Mouse (Mus musculus) lung, adult 2 months (tissue): ENCODE measurements around the gene Olfr1471. TPM values are rescaled to one million over a fixed set of nuclear protein-coding genes. Genes with fewer than 3 reads are reported as not detected.
"Not testable (repeated sequence)": the region's sequence is repeated elsewhere in the genome, so short reads cannot be mapped to it uniquely, and the experiment has no call there.

Experiments
- DNase-seq: peaks from one replicate; pipeline ENCODE4 v3.0.0; 2022
- H3K4me1 ChIP-seq: fragments of 200-500 bp; 2 replicates; pipeline ENCODE4 v1.6.1; 2011; ENCODE audit warnings: low read length; ENCODE audit not compliant: control insufficient read depth, insufficient read depth
- H3K4me3 ChIP-seq: fragments of 200-500 bp; replicated peaks from 2 replicates; pipeline ENCODE3; 2011; ENCODE audit warnings: low read depth, mild to moderate bottlenecking, control low read depth, low read length; ENCODE audit errors: extremely low read depth
- CTCF ChIP-seq: fragments of 200-500 bp; IDR thresholded peaks from 2 replicates; pipeline ENCODE4 v1.5.1; 2011; ENCODE audit warnings: mild to moderate bottlenecking, low read length, control low read depth; ENCODE audit not compliant: insufficient read depth
- POLR2A ChIP-seq: fragments of 200-500 bp; IDR thresholded peaks from 2 replicates; pipeline ENCODE4 v1.6.1; 2011; ENCODE audit warnings: low read depth, mild to moderate bottlenecking, control low read depth, low read length, borderline replicate concordance; ENCODE audit errors: extremely low read depth
- WGBS: fragments of 180-500 bp; shearing (Covaris S2); methylation state at CpG from one replicate; pipeline ENCODE4 v1.1.7; 2018; 5-methylcytosine and 5-hydroxymethylcytosine counted together
- polyA plus RNA-seq: library from polyadenylated mRNA; depleted of rRNA; stranded (reverse); fragments of >200 nt; gene quantifications from 2 replicates; pipeline ENCODE4 v1.2.3, GENCODE M21; 2012; rRNA removed

The Olfr1471 gene
- polyA plus RNA-seq, result not detected in 2 replicates

GRCm38 (mm10) chr19:13443109-13443508, at the start of gene Olfr1471:
Gene Olfr1471 (plus strand): TSS chr19:13443409.
- not testable (repeated sequence) for H3K4me1 ChIP-seq, H3K4me3 ChIP-seq, DNase-seq
- 58% methylated on average over 2 of the region's 2 CpGs for WGBS

DNA sequence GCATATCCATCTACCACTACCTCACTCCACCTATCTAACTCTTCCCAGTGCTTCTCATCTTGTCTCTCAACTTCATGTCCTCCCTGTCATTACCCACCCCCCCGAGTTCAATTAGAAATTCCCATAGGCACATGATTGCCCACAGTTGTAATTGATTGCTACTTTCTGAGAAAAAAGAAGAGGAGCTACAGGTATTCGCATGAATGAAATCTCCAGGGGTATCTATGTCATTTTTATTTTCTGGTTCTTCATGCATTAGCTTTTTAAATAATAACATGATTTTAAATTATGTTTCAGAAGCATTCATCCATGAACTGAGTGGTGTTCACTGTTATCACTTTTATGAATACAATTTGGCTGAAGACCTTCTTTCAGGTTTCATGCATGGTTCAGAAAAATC, 35.7 kb upstream of the Olfr1471 start, which contains the start of gene Olfr1469:
Olfr1469 (plus strand) TSS at position 301 of the 400 bp plus-strand sequence.
- WGBS, result 51% methylated on average over 2 of the region's 2 CpGs
- no peak for DNase-seq
- Histone ChIP-seq H3K4me1 (no peaks in the 10 kb centered on the region), H3K4me3 (no peak within 1 kb of the TSS)
- TF ChIP-seq CTCF, result no peak
- TF ChIP-seq POLR2A, result no peak

DNA sequence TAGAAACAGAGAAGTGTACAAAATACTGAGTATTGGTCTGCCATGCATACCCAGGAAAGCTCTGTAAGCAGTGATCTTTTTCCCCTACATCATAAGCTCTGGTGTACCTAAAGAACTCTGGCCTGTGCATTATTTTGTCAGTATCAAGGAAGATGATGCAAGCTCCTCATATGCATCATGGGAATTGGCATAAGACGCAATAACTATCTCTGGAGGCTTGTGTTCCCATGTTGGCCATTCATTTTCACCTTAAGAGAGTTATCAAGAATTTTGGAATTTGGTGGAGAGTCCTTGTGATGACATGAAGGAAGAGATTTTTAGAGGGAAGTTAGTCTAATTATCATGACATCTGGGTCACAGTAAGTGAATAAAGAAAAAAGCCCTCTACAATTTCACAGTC, 12.8 kb downstream of the Olfr1471 start, which contains the start of gene Olfr1472:
Olfr1472 (minus strand) TSS at position 101 of the 400 bp plus-strand sequence.
- DNase-seq, result no peak
- WGBS, result 69% methylated on average over 1 of the region's 1 CpGs
- Histone ChIP-seq H3K4me3 (no peak within 1 kb of the TSS), H3K4me1 (no peaks in the 10 kb centered on the region)
- TF ChIP-seq POLR2A, result no peak
- no peak for TF ChIP-seq CTCF

DNA sequence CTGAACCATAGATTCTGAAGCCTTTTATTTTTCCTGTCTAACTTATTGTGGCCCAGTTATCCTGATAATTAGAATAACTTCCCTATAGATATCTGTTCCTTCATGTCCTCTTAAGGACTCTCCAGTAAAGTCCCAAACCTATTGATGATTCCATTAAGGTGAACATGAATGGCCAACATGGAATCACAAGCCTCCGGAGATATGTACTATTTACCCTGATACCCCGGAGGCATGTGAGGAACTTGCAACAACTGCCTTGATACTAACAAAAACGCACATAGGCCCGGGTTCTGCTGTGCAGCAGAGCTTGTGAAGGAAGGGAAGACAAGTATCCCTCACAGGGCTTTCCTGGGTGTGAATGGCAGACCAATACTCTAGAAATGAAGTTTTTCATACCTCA, 26.1 kb downstream of the Olfr1471 start, which contains the start of gene Olfr1474:
Olfr1474 (plus strand) TSS at position 301 of the 400 bp plus-strand sequence.
- WGBS, result 64% methylated on average over 4 of the region's 4 CpGs
- not testable (repeated sequence) for H3K4me3 ChIP-seq, H3K4me1 ChIP-seq, DNase-seq

- no peak for DNase-seq
- H3K4me3 ChIP-seq, result no peak within 1 kb of the TSS
- no peaks in the 10 kb centered on the region for H3K4me1 ChIP-seq
- TF ChIP-seq POLR2A (no peak), CTCF (no peak)
Measured at GRCm38 (mm10) chr19:13480096-13480495, 36.9 kb downstream of the Olfr1471 start, which contains the start of gene Olfr1475. Gene Olfr1475 (minus strand): TSS chr19:13480196.

DNA sequence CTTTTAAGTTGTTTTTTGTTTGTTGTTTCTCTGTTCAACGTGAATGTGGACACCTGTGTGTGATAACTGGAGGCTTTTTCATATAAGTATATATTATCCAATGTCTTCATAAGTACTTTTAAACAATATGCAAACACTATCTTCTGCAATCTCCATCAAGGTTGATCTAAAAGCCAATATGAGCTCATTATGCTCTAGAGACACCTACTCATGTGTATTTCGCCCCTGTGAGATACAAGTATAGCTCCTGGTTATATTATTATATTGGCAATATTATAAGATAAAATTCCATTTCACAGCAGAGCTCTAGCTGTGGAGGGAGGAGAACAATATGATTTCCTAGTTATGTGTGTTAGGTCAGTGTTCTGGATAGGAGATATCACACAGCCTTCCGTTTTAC, 57.0 kb downstream of the Olfr1471 start, which contains the start of gene Olfr1477:
Olfr1477 (plus strand) TSS at position 301 of the 400 bp plus-strand sequence.
- Histone ChIP-seq H3K4me3 (no peak within 1 kb of the TSS), H3K4me1 (no peaks in the 10 kb centered on the region)
- TF ChIP-seq POLR2A (no peak), CTCF (no peak)
- WGBS, result 66% methylated on average over 3 of the region's 3 CpGs
- no peak for DNase-seq

Other genes starting within 250 kb of the Olfr1471 start
- gene Olfr1463, start 212.1 kb upstream of the Olfr1471 start, polyA plus RNA-seq, result not detected in 2 replicates
- gene Olfr1465, start 127.9 kb upstream of the Olfr1471 start, polyA plus RNA-seq, result not detected in 2 replicates
- gene Olfr1466, start 104.5 kb upstream of the Olfr1471 start, polyA plus RNA-seq, result not detected in 2 replicates
- not detected in 2 replicates for gene Olfr1467, start 81.2 kb upstream of the Olfr1471 start, polyA plus RNA-seq
- gene Olfr1469, start 35.6 kb upstream of the Olfr1471 start, polyA plus RNA-seq, result not detected in 2 replicates
- not detected in 2 replicates for gene Olfr1472, start 12.7 kb downstream of the Olfr1471 start, polyA plus RNA-seq
- not detected in 2 replicates for gene Olfr1474, start 26.2 kb downstream of the Olfr1471 start, polyA plus RNA-seq
- gene Olfr1475, start 36.8 kb downstream of the Olfr1471 start, polyA plus RNA-seq, result not detected in 2 replicates
- not detected in 2 replicates for gene Olfr1477, start 57.1 kb downstream of the Olfr1471 start, polyA plus RNA-seq
- gene Olfr1480, start 84.5 kb downstream of the Olfr1471 start, polyA plus RNA-seq, result not detected in 2 replicates
- not detected in 2 replicates for gene Olfr1484, start 140.1 kb downstream of the Olfr1471 start, polyA plus RNA-seq
- gene Olfr1487, start 174.0 kb downstream of the Olfr1471 start, polyA plus RNA-seq, result not detected in 2 replicates
- not detected in 2 replicates for gene Olfr1489, start 188.2 kb downstream of the Olfr1471 start, polyA plus RNA-seq
- gene Olfr1490, start 207.7 kb downstream of the Olfr1471 start, polyA plus RNA-seq, result not detected in 2 replicates